Mouse (Mus musculus): ENCODE data around the gene 1700061G19Rik. TPM values are rescaled to one million over a fixed set of nuclear protein-coding genes. Genes with fewer than 3 reads are reported as not detected.

The 1700061G19Rik gene
- total and polyA plus RNA-seq, 2 experiments from 2014 or later = 0.72 TPM; not detected in 1

- H3K9ac ChIP-seq (replicated peaks; ENCODE audit: low read length, poor library complexity, severe bottlenecking) = no peak overlapping the region
- H3K4me2 ChIP-seq (ENCODE audit: low read depth, low read length, poor library complexity, severe bottlenecking) = peak overlapping the region; percentile 93
- DNase-seq (ENCODE audit: low spot score) = peak; percentile 99
- WGBS = 0% methylated on average over 39 of the region's 42 CpGs
- H3K27me3 ChIP-seq (ENCODE audit: insufficient read depth, low read length) = peaks cover 12% of the 10 kb centered on the region; the same call in 1 of the 2 replicates
- no peaks in the 10 kb centered on the region for H3K9me3 ChIP-seq (ENCODE audit: low read length)
- ATAC-seq (ENCODE audit: low FRiP score) = peak; percentile 99
- H3K36me3 ChIP-seq (ENCODE audit: insufficient read depth, low read length) = no peaks in the 10 kb centered on the region
- peaks cover 6% of the 10 kb centered on the region; the same call in 1 of the 2 replicates for H3K4me1 ChIP-seq (ENCODE audit: insufficient read depth, low read length)
- peak; percentile 73 for TF ChIP-seq CTCF (IDR thresholded peaks at IDR 0.05)
- H3K27ac ChIP-seq (ENCODE audit: low read depth, low read length) = no peak overlapping the region
- H3K4me3 ChIP-seq (ENCODE audit: low read depth, low read length) = peak overlapping the region; percentile 57
These were observed 44.0 kb upstream of the 1700061G19Rik start for GRCm38 (mm10) chr17:56831111-56831816.

DNA sequence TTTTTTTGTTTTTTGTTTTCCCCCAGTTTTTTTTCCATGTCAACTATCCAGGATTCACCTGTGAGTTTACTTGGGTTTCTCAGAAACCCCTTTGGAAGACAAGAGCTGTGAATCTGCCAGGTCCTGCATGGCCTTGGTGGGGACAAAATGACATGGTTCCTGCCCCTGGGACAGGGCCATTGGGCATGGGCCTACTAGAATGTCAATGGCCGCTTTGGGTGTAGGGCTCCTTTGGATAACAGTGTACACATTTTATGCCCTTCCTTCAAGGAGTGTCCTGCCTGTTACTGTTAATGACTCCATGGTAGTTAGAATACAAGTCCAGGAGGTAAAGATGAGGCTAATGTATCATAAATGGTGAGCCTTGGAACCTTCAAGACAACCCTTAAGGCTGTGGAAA lies 42.4 kb upstream of the 1700061G19Rik start:
- 76% methylated on average over 1 of the region's 1 CpGs for WGBS
- no peak for TF ChIP-seq CTCF (IDR thresholded peaks at IDR 0.05)
- peaks cover 12% of the 10 kb centered on the region; the same call in 1 of the 2 replicates for H3K27me3 ChIP-seq (ENCODE audit: insufficient read depth, low read length)
- DNase-seq (ENCODE audit: low spot score) (no peak), ATAC-seq (ENCODE audit: low FRiP score) (no peak)
- H3K4me3 ChIP-seq (ENCODE audit: low read depth, low read length) = no peak overlapping the region
- H3K4me1 ChIP-seq (ENCODE audit: insufficient read depth, low read length) = peaks cover 6% of the 10 kb centered on the region; the same call in 1 of the 2 replicates
- no peak overlapping the region for H3K27ac ChIP-seq (ENCODE audit: low read depth, low read length)
- H3K9me3 ChIP-seq (ENCODE audit: low read length) = no peaks in the 10 kb centered on the region
- H3K4me2 ChIP-seq (ENCODE audit: low read depth, low read length, poor library complexity, severe bottlenecking) = no peak overlapping the region
- H3K9ac ChIP-seq (replicated peaks; ENCODE audit: low read length, poor library complexity, severe bottlenecking) = no peak overlapping the region
- no peaks in the 10 kb centered on the region for H3K36me3 ChIP-seq (ENCODE audit: insufficient read depth, low read length)

DNA sequence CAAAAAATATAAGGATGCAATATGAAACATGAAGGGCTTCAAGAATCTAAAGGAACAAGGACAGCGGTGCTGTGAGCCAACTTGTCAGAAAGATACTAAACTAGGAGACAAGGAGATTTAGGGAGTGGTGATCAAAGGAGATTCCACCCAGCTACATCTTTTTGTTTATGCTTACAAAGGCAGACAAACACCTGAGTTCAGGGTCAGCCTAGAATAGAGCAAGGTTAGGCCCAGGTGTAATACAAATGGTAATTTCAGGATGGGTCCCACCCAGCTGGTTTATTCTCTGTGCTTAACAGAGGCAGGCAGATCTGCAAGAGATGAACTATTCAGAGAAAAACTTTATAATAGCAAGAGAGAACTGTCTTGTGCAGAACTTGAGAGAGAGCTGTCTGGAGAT lies 41.9 kb upstream of the 1700061G19Rik start:
- Histone ChIP-seq H3K27ac (ENCODE audit: low read depth, low read length) (no peak overlapping the region), H3K36me3 (ENCODE audit: insufficient read depth, low read length) (no peaks in the 10 kb centered on the region), H3K27me3 (ENCODE audit: insufficient read depth, low read length) (peaks cover 12% of the 10 kb centered on the region; the same call in 1 of the 2 replicates), H3K9me3 (ENCODE audit: low read length) (no peaks in the 10 kb centered on the region), H3K4me3 (ENCODE audit: low read depth, low read length) (no peak overlapping the region), H3K4me2 (ENCODE audit: low read depth, low read length, poor library complexity, severe bottlenecking) (no peak overlapping the region), H3K4me1 (ENCODE audit: insufficient read depth, low read length) (peaks cover 6% of the 10 kb centered on the region; the same call in 1 of the 2 replicates), H3K9ac (replicated peaks; ENCODE audit: low read length, poor library complexity, severe bottlenecking) (no peak overlapping the region)
- DNase-seq (ENCODE audit: low spot score) (no peak), ATAC-seq (ENCODE audit: low FRiP score) (no peak)
- WGBS = 90% methylated on average over 1 of the region's 1 CpGs
- no peak for TF ChIP-seq CTCF (IDR thresholded peaks at IDR 0.05)

- Histone ChIP-seq H3K4me1 (ENCODE audit: insufficient read depth, low read length) (no peaks in the 10 kb centered on the region), H3K27me3 (ENCODE audit: insufficient read depth, low read length) (no peaks in the 10 kb centered on the region), H3K27ac (ENCODE audit: low read depth, low read length) (no peak overlapping the region), H3K9ac (replicated peaks; ENCODE audit: low read length, poor library complexity, severe bottlenecking) (no peak overlapping the region), H3K4me3 (ENCODE audit: low read depth, low read length) (no peak overlapping the region), H3K4me2 (ENCODE audit: low read depth, low read length, poor library complexity, severe bottlenecking) (no peak overlapping the region), H3K36me3 (ENCODE audit: insufficient read depth, low read length) (no peaks in the 10 kb centered on the region), H3K9me3 (ENCODE audit: low read length) (no peaks in the 10 kb centered on the region)
- TF ChIP-seq CTCF (IDR thresholded peaks at IDR 0.05) = no peak
- 86% methylated on average over 8 of the region's 8 CpGs for WGBS
- DNase-seq (ENCODE audit: low spot score) (no peak), ATAC-seq (ENCODE audit: low FRiP score) (no peak)
These were observed 38.9 kb upstream of the 1700061G19Rik start for GRCm38 (mm10) chr17:56836336-56836735.

DNA sequence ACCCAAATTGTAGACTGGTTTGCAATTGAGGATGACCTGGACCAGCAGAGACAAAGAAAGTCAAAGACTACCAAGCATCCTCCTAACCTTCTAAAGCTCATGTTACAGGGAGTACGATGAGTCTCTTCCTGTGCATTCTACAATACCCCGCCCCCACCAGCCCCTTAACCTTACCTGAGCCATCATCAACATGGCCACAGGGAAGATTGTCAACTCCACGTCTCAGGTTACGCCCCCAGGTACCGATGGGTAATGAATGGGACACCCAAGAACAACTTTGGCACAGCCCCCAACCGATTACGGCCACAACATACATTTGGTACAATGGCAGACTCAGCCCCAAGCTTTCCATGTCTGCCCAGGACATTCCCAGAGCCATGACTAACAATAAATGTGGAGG lies 34.8 kb upstream of the 1700061G19Rik start:
- Histone ChIP-seq H3K36me3 (ENCODE audit: insufficient read depth, low read length) (no peaks in the 10 kb centered on the region), H3K4me1 (ENCODE audit: insufficient read depth, low read length) (no peaks in the 10 kb centered on the region), H3K4me2 (ENCODE audit: low read depth, low read length, poor library complexity, severe bottlenecking) (no peak overlapping the region), H3K4me3 (ENCODE audit: low read depth, low read length) (no peak overlapping the region), H3K27ac (ENCODE audit: low read depth, low read length) (no peak overlapping the region), H3K27me3 (ENCODE audit: insufficient read depth, low read length) (no peaks in the 10 kb centered on the region), H3K9me3 (ENCODE audit: low read length) (no peaks in the 10 kb centered on the region), H3K9ac (replicated peaks; ENCODE audit: low read length, poor library complexity, severe bottlenecking) (no peak overlapping the region)
- TF ChIP-seq CTCF (IDR thresholded peaks at IDR 0.05) = no peak
- no peak for ATAC-seq (ENCODE audit: low FRiP score)
- no peak for DNase-seq (ENCODE audit: low spot score)
- 87% methylated on average over 7 of the region's 7 CpGs for WGBS

GRCm38 (mm10) chr17:56842173-56842572 lies 33.1 kb upstream of the 1700061G19Rik start:
- Histone ChIP-seq H3K4me3 (ENCODE audit: low read depth, low read length) (no peak overlapping the region), H3K36me3 (ENCODE audit: insufficient read depth, low read length) (no peaks in the 10 kb centered on the region), H3K9me3 (ENCODE audit: low read length) (no peaks in the 10 kb centered on the region), H3K27me3 (ENCODE audit: insufficient read depth, low read length) (no peaks in the 10 kb centered on the region), H3K27ac (ENCODE audit: low read depth, low read length) (no peak overlapping the region), H3K4me1 (ENCODE audit: insufficient read depth, low read length) (no peaks in the 10 kb centered on the region), H3K9ac (replicated peaks; ENCODE audit: low read length, poor library complexity, severe bottlenecking) (no peak overlapping the region), H3K4me2 (ENCODE audit: low read depth, low read length, poor library complexity, severe bottlenecking) (no peak overlapping the region)
- DNase-seq (ENCODE audit: low spot score) = no peak
- no peak for ATAC-seq (ENCODE audit: low FRiP score)
- TF ChIP-seq CTCF (IDR thresholded peaks at IDR 0.05) = no peak
- 90% methylated on average over 5 of the region's 5 CpGs for WGBS

Data from midbrain, postnatal 0 days (tissue).